Mouse (Mus musculus): ENCODE results near the gene Plxna4. TPM values are rescaled to one million over a fixed set of nuclear protein-coding genes. Genes with fewer than 3 reads are reported as not detected.

Gene Plxna4
- total and polyA plus RNA-seq, 3 experiments = not detected

DNA sequence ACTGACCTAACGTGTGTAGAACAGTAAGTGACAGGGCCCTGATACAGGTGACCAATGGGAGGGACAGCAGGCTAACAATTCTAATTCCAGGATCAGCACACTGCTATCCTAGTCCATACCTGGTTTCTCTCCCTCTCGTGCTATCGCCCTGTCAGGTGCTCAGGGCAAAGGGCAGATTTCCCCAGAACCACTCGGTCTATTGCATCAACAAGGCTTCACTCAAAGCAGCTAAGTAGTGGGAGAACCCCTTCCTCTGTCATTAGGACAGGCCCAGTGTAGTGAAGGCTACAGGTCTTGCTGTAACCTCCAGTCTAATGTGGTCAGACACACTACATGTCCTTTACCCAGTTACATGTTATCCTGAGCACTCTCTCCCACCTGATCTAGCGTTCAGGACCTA, 176.7 kb downstream of the Plxna4 start:
- no peaks in the 10 kb centered on the region for H3K9me3 ChIP-seq (replicated peaks; ENCODE audit: low read length)

DNA sequence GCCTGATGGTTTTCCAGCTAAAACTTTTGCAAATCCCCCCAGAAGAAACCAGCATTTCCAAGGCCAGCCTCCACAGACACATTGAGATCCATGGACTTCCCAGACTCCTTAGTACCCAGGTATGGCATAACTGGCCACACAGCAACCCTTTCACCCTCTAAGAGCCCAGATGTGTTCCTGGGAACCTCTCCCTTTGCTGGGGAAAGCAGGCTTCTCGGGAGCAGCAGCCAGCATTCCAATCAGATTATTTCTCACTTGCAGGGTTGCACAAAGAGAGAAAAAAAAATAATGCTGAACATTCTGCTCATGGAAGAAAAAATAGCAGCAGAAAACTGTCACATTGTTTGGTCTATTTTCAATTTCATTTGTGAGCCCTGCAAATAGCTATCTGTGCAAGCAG, 178.4 kb downstream of the Plxna4 start:
- DNase-seq (ENCODE audit: extremely low read depth) = no peak
- H3K36me3 ChIP-seq (replicated peaks in 1 of 2; ENCODE audit: control insufficient read depth in 1 of 2, insufficient read depth in 1 of 2, low read length in 1 of 2) = no peaks in the 10 kb centered on the region
- no peak overlapping the region for H3K27ac ChIP-seq (ENCODE audit: insufficient read depth, low read depth)
- no peak overlapping the region for H3K4me3 ChIP-seq (replicated peaks in 1 of 3; ENCODE audit: low read depth in 2 of 3, low read length in 2 of 3, poor library complexity in 1 of 3)
- in situ Hi-C loops (cut with MboI; ENCODE audit: low pct_ligation_motif_present, low pct_unique_long_range_greater_than_20kb, low sequenced_read_pairs) = no loop called here
- H3K79me2 ChIP-seq (replicated peaks; ENCODE audit: control insufficient read depth, extremely low read depth, insufficient read depth, poor library complexity, severe bottlenecking) = no peaks in the 10 kb centered on the region
- H3K9me3 ChIP-seq (replicated peaks; ENCODE audit: low read length) = no peaks in the 10 kb centered on the region
- peaks cover 78% of the 10 kb centered on the region for H3K27me3 ChIP-seq (replicated peaks)
- H3K4me2 ChIP-seq (ENCODE audit: insufficient read depth, low read depth, poor library complexity, severe bottlenecking) = no peak overlapping the region
- no peak overlapping the region for H3K9ac ChIP-seq (ENCODE audit: insufficient read depth, low read depth)
- dilution Hi-C loops (cut with MboI; ENCODE audit: extremely low pct_ligation_motif_present, extremely low pct_unique_long_range_greater_than_20kb, low sequenced_read_pairs) = no loop called here
- TF ChIP-seq ZKSCAN1 (IDR thresholded peaks at IDR 0.05; ENCODE audit: borderline replicate concordance, low read depth, low read length) (no peak), CTCF (conservative IDR thresholded peaks at IDR 0.05 in 1 of 2, IDR thresholded peaks at IDR 0.05 in 1 of 2; ENCODE audit: low read depth in 2 of 2, low read length in 2 of 2) (no peak), EP300 (IDR thresholded peaks at IDR 0.05; ENCODE audit: low read length) (no peak), E2F4 (IDR thresholded peaks at IDR 0.05; ENCODE audit: insufficient replicate concordance, low read depth, low read length) (no peak), KAT2A (IDR thresholded peaks at IDR 0.05; ENCODE audit: insufficient replicate concordance, low read length) (no peak), MXI1 (IDR thresholded peaks at IDR 0.05; ENCODE audit: low read depth, low read length) (no peak), GABPA (IDR thresholded peaks at IDR 0.05; ENCODE audit: insufficient replicate concordance, low read depth, low read length) (no peak), USF2 (conservative IDR thresholded peaks at IDR 0.05; ENCODE audit: low read depth, low read length) (no peak), SIN3A (IDR thresholded peaks at IDR 0.05; ENCODE audit: low read length) (no peak), JUN (IDR thresholded peaks at IDR 0.05; ENCODE audit: insufficient read depth, low read depth, low read length) (no peak)
- no peaks in the 10 kb centered on the region for H3K4me1 ChIP-seq (ENCODE audit: control insufficient read depth in 1 of 2, insufficient read depth in 2 of 2)

More for the DNA sequence above, 176.7 kb downstream of the Plxna4 start:
- no peak for DNase-seq (ENCODE audit: extremely low read depth)
- Histone ChIP-seq H3K4me3 (replicated peaks in 1 of 3; ENCODE audit: low read depth in 2 of 3, low read length in 2 of 3, poor library complexity in 1 of 3) (no peak overlapping the region), H3K27ac (ENCODE audit: insufficient read depth, low read depth) (no peak overlapping the region), H3K36me3 (replicated peaks in 1 of 2; ENCODE audit: control insufficient read depth in 1 of 2, insufficient read depth in 1 of 2, low read length in 1 of 2) (no peaks in the 10 kb centered on the region), H3K9ac (ENCODE audit: insufficient read depth, low read depth) (no peak overlapping the region), H3K79me2 (replicated peaks; ENCODE audit: control insufficient read depth, extremely low read depth, insufficient read depth, poor library complexity, severe bottlenecking) (no peaks in the 10 kb centered on the region), H3K27me3 (replicated peaks) (peaks cover 70% of the 10 kb centered on the region), H3K4me1 (ENCODE audit: control insufficient read depth in 1 of 2, insufficient read depth in 2 of 2) (no peaks in the 10 kb centered on the region), H3K4me2 (ENCODE audit: insufficient read depth, low read depth, poor library complexity, severe bottlenecking) (no peak overlapping the region)
- dilution Hi-C loops (cut with MboI; ENCODE audit: extremely low pct_ligation_motif_present, extremely low pct_unique_long_range_greater_than_20kb, low sequenced_read_pairs) (no loop called here), in situ Hi-C loops (cut with MboI; ENCODE audit: low pct_ligation_motif_present, low pct_unique_long_range_greater_than_20kb, low sequenced_read_pairs) (no loop called here)
- TF ChIP-seq HCFC1 (IDR thresholded peaks at IDR 0.05; ENCODE audit: low read depth, low read length) (no peak), NELFE (IDR thresholded peaks at IDR 0.05; ENCODE audit: low read depth, low read length) (no peak), CHD1 (IDR thresholded peaks at IDR 0.05; ENCODE audit: low read depth, low read length) (no peak), CHD2 (IDR thresholded peaks at IDR 0.05; ENCODE audit: low read length) (no peak), POLR2AphosphoS2 (IDR thresholded peaks at IDR 0.05; ENCODE audit: low read depth, low read length) (no peak), ELF1 (IDR thresholded peaks at IDR 0.05; ENCODE audit: low read depth, low read length) (no peak), SIN3A (IDR thresholded peaks at IDR 0.05; ENCODE audit: low read length) (no peak), MEF2A (IDR thresholded peaks at IDR 0.05; ENCODE audit: borderline replicate concordance, low read depth, low read length) (no peak)
